Mouse (Mus musculus) liver, embryonic 16.5 days (tissue): ENCODE measurements around the gene Cd52. TPM values are rescaled to one million over a fixed set of nuclear protein-coding genes. Genes with fewer than 3 reads are reported as not detected.
A peak's percentile ranks its signal among the peaks of the same experiment; 100 is the strongest.

ENCODE experiments used
- ATAC-seq: fragments of 200-750 bp; cut with Nextera tagmentation; 2 replicates; pipeline ENCODE4 v1.8.0; 2017; ENCODE audit warnings: low read depth, mild to moderate bottlenecking, moderate number of reproducible peaks, moderate library complexity
- H3K27ac ChIP-seq: fragments of 300-500 bp; sonication (generic); 2 replicates; pipeline ENCODE4 v1.5.1; 2014; ENCODE audit warnings: mild to moderate bottlenecking, low read length
- H3K27me3 ChIP-seq: fragments of 300-500 bp; sonication (generic); 2 replicates; pipeline ENCODE4 v1.6.1; 2014; ENCODE audit warnings: low read depth, low read length, mixed read lengths; ENCODE audit not compliant: control insufficient read depth, insufficient read depth
- H3K36me3 ChIP-seq: fragments of 300-500 bp; sonication (generic); 2 replicates; pipeline ENCODE4 v1.6.1; 2014; ENCODE audit warnings: mild to moderate bottlenecking; ENCODE audit not compliant: control insufficient read depth, insufficient read depth
- H3K4me1 ChIP-seq: fragments of 300-500 bp; sonication (generic); 2 replicates; pipeline ENCODE4 v1.6.1; 2014; ENCODE audit warnings: low read depth, low read length, mixed read lengths; ENCODE audit not compliant: control insufficient read depth
- H3K4me2 ChIP-seq: fragments of 300-500 bp; sonication (generic); 2 replicates; pipeline ENCODE4 v1.6.1; 2014; ENCODE audit warnings: low read depth, low read length, mixed read lengths
- H3K4me3 ChIP-seq: fragments of 300-500 bp; sonication (generic); 2 replicates; pipeline ENCODE4 v1.5.1; 2014; ENCODE audit warnings: low read depth, mild to moderate bottlenecking, low read length
- H3K9ac ChIP-seq: fragments of 300-500 bp; sonication (generic); 2 replicates; pipeline ENCODE4 v1.6.1; 2014; ENCODE audit warnings: low read depth, low read length
- H3K9me3 ChIP-seq: fragments of 300-500 bp; sonication (generic); replicated peaks from 2 replicates; pipeline ENCODE4 v1.6.1; 2016; ENCODE audit warnings: low read length; ENCODE audit not compliant: control insufficient read depth
- WGBS: fragments of 180-500 bp; shearing (Covaris S2); extraction: QIAGEN DNeasy Blood & Tissue Kit; methylation state at CpG from one replicate; pipeline ENCODE4 v1.1.7; 2014; ENCODE audit not compliant: insufficient replicate concordance; 5-methylcytosine and 5-hydroxymethylcytosine counted together
- polyA plus RNA-seq: library from polyadenylated mRNA; unstranded; fragments of >200 nt; fragmentation: Nextera tagmentation; extraction: Ambion mirVana; gene quantifications from 2 replicates; pipeline ENCODE4 v1.2.1, GENCODE M21; 2015

The Cd52 gene
- polyA plus RNA-seq, 1 experiment from 2014 or later: 56.8 TPM

DNA sequence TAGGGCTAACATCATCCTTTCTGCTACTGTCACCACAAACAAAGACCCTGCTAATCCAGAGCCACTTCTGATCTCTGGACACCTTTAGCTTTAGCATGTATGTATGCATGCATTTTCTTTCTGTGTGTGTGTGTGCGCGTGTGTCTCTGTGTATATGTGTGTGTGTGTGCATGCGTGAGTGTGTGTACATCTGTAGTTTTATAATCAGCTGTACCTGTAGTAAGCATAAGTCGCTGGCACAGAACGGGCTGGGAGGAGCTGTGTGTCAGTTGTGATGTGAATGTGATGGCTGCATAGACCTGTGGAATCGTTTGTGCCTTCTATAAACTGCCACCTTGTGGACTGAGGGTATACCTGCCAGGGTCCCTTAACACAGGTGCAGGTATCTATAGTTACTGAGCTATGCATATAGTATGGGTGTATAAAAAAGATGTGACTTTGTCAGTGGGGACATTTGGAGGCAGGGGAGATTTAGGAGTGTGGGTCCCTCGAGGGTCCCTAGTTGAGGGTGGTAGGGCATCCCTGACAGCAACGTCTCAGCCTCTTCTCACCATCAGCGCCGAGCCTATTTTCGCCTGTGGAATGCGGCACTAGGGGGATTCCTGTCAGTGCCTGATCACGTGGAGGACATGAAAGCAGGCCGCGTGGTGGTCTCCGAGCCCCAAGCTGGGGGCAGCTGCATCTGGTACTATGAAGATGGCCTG lies 4.2 kb downstream of the Cd52 start:
- 72% methylated on average over 16 of the region's 16 CpGs for WGBS
- Histone ChIP-seq H3K9me3 (no peaks in the 10 kb centered on the region), H3K27ac (no peak overlapping the region), H3K4me1 (no peaks in the 10 kb centered on the region; the same call in 1 of the 2 replicates), H3K27me3 (no peaks in the 10 kb centered on the region), H3K4me2 (no peak overlapping the region), H3K4me3 (no peak overlapping the region), H3K9ac (no peak overlapping the region), H3K36me3 (no peaks in the 10 kb centered on the region)
- ATAC-seq: no peak

GRCm38 (mm10) chr4:134089029-134089428 lies 5.9 kb downstream of the Cd52 start:
- Histone ChIP-seq H3K4me3 (no peak overlapping the region), H3K27ac (no peak overlapping the region), H3K9me3 (peaks cover 2% of the 10 kb centered on the region; the same call in 1 of the 2 replicates), H3K4me1 (no peaks in the 10 kb centered on the region; the same call in 1 of the 2 replicates), H3K9ac (no peak overlapping the region), H3K4me2 (no peak overlapping the region), H3K27me3 (no peaks in the 10 kb centered on the region), H3K36me3 (no peaks in the 10 kb centered on the region)
- WGBS: 72% methylated on average over 9 of the region's 9 CpGs
- no peak for ATAC-seq

DNA sequence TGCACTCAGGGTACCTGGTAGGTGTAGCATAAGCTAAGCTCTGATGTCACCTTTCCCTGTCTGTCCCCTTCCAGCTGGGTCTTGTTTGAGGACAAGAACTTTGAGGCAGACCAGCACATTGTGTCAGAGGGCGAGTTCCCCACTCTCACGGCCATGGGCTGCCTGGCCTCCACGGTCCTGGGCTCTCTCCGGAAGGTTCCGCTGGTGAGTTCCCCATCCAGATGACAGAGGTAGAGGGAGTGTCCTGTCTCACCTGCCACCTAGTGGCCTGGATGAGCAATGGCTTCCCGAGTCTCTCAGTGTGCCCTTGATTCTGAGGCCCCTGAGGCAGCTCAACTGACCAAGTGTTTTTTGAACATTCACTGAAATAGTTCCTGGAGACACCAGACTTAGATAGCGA lies 7.5 kb downstream of the Cd52 start:
- WGBS: 13% methylated on average over 7 of the region's 7 CpGs
- no peaks in the 10 kb centered on the region for H3K27me3 ChIP-seq
- H3K36me3 ChIP-seq: no peaks in the 10 kb centered on the region
- no peak overlapping the region for H3K4me3 ChIP-seq
- no peak overlapping the region for H3K27ac ChIP-seq
- peak; percentile 59; the same call in 1 of the 2 replicates for ATAC-seq
- H3K9ac ChIP-seq: no peak overlapping the region
- H3K4me1 ChIP-seq: peaks cover under 1% of the 10 kb centered on the region
- H3K4me2 ChIP-seq: no peak overlapping the region
- peaks cover 2% of the 10 kb centered on the region; the same call in 1 of the 2 replicates for H3K9me3 ChIP-seq

- no peak overlapping the region for H3K27ac ChIP-seq
- H3K4me2 ChIP-seq: no peak overlapping the region
- no peaks in the 10 kb centered on the region for H3K36me3 ChIP-seq
- H3K4me1 ChIP-seq: peaks cover 12% of the 10 kb centered on the region
- H3K27me3 ChIP-seq: peaks cover 13% of the 10 kb centered on the region
- 71% methylated on average over 4 of the region's 4 CpGs for WGBS
- H3K9me3 ChIP-seq: peaks cover 2% of the 10 kb centered on the region; the same call in 1 of the 2 replicates
- no peak for ATAC-seq
- H3K4me3 ChIP-seq: no peak overlapping the region
- H3K9ac ChIP-seq: no peak overlapping the region
Observed at GRCm38 (mm10) chr4:134084999-134085398, 9.9 kb downstream of the Cd52 start.

- WGBS: 13% methylated on average over 7 of the region's 7 CpGs
- Histone ChIP-seq H3K4me2 (peak overlapping the region; percentile 72), H3K27ac (no peak overlapping the region), H3K9me3 (peaks cover 2% of the 10 kb centered on the region; the same call in 1 of the 2 replicates), H3K27me3 (peaks cover 13% of the 10 kb centered on the region), H3K9ac (no peak overlapping the region), H3K4me1 (peaks cover 12% of the 10 kb centered on the region), H3K4me3 (peak overlapping the region; percentile 55; the same call in 1 of the 2 replicates), H3K36me3 (no peaks in the 10 kb centered on the region)
- ATAC-seq: no peak
Observed at GRCm38 (mm10) chr4:134082460-134082859, 12.4 kb downstream of the Cd52 start.

DNA sequence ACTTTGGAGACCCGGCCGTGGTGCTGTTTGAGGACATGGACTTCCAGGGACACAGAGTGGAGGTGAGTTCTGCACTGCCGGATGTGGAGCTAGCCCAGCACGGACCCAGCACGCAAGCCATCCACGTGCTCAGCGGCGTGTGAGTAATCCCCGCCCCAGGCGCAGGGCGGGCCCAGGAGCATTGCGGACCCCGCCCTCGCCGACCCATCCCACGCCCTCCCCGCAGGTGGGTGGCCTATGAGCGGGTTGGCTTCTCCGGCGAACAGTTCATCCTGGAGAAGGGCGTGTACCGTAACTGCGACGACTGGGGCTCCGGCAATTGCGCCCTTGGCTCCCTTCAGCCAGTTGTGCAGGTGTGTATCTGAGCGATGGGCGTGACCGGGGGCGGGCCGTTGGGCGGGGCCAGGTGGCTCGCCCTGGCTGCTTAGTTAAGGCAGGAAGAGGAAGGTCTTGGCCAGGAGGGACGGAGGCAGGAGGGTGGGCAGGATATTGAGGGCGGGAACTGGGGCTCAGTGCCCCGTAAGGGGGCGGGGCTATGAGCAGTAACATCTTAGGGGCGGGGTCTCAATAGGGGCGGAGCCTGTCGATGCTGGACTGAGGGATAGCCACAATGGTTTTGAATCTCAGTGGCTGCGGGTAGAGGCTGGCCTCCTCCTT lies 13.0 kb downstream of the Cd52 start:
- no peak overlapping the region for H3K27ac ChIP-seq
- no peaks in the 10 kb centered on the region for H3K36me3 ChIP-seq
- H3K4me1 ChIP-seq: peaks cover 12% of the 10 kb centered on the region
- H3K9ac ChIP-seq: peak overlapping the region; percentile 9; the same call in 1 of the 2 replicates
- H3K4me3 ChIP-seq: peak overlapping the region; percentile 55
- peaks cover 2% of the 10 kb centered on the region; the same call in 1 of the 2 replicates for H3K9me3 ChIP-seq
- peaks cover 13% of the 10 kb centered on the region for H3K27me3 ChIP-seq
- WGBS: under 1% methylated on average over 41 of the region's 41 CpGs
- ATAC-seq: peak; percentile 86
- peak overlapping the region; percentile 72 for H3K4me2 ChIP-seq

- Histone ChIP-seq H3K27me3 (peaks cover 13% of the 10 kb centered on the region), H3K9ac (no peak overlapping the region), H3K9me3 (peaks cover 2% of the 10 kb centered on the region; the same call in 1 of the 2 replicates), H3K36me3 (no peaks in the 10 kb centered on the region), H3K4me1 (peaks cover 12% of the 10 kb centered on the region), H3K4me3 (no peak overlapping the region), H3K27ac (no peak overlapping the region), H3K4me2 (no peak overlapping the region)
- 62% methylated on average over 4 of the region's 4 CpGs for WGBS
- no peak for ATAC-seq
Observed at GRCm38 (mm10) chr4:134080674-134081073, 14.2 kb downstream of the Cd52 start.

- Histone ChIP-seq H3K36me3 (no peaks in the 10 kb centered on the region), H3K27me3 (peaks cover 13% of the 10 kb centered on the region), H3K4me2 (no peak overlapping the region), H3K4me3 (no peak overlapping the region), H3K27ac (no peak overlapping the region), H3K9ac (no peak overlapping the region), H3K4me1 (peaks cover 12% of the 10 kb centered on the region), H3K9me3 (no peaks in the 10 kb centered on the region)
- 18% methylated on average over 3 of the region's 3 CpGs for WGBS
- ATAC-seq: no peak
Observed at GRCm38 (mm10) chr4:134078694-134079093, 16.2 kb downstream of the Cd52 start.
